Mouse (Mus musculus) lung, adult 2 months (tissue): ENCODE measurements around the gene Lyve1.

Source experiments
- CTCF ChIP-seq: fragments of 200-500 bp; IDR thresholded peaks from 2 replicates; pipeline ENCODE4 v1.5.1; 2011; ENCODE audit warnings: mild to moderate bottlenecking, low read length, control low read depth; ENCODE audit not compliant: insufficient read depth
- POLR2A ChIP-seq: fragments of 200-500 bp; IDR thresholded peaks from 2 replicates; pipeline ENCODE4 v1.6.1; 2011; ENCODE audit warnings: low read depth, mild to moderate bottlenecking, control low read depth, low read length, borderline replicate concordance; ENCODE audit errors: extremely low read depth

GRCm38 (mm10) chr7:110853611-110854010, 9.4 kb downstream of the Lyve1 start:
- TF ChIP-seq CTCF (no peak), POLR2A (no peak)
